In the genomic region with DNA sequence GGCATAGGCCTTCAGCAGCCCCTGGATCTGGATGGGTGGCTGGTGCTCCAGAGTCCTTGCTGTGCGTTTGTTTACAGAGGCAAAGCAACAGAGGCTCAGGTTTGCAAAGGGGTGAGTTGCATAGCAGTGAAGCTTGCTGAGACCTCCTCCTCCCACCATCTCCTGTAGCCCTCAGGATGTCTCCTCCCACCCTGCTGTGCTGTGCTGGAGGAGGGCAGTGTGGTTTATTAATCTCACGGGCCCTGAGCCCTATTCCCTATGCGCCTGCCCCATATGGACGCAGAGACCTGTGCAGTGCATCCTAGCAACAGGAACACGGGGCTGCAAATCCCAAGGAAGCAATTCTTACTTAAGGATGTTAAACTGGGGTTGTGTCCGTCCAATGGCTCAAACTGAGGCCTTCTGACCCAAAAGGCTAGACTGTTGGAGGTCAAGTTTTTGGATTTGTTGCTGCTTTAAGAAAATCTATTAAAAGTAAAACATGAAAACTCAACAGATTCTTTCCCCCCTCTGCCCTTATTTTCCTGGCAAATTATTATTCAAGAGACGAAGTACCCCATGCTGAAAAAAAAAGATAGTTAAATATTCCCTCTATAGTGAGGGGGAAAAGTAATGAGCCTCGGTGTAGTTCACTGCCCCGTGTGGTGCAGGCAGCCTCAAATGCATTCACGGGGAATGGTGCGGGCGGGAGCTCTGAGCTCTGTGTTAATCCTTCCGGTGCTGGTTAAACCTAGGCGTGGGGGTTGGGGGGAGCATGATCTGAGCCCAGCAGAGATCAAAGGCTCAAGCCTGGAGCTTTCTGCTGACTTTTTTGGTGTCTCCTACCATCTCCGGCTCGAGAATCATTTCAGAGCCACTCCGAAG, we compare ENCODE assay signal across 10 mouse cellular contexts.
A peak's percentile ranks its signal among the peaks of the same experiment; 100 is the strongest.
DNase-seq lines count a peak whose midpoint lies in the region; ATAC-seq lines count a peak whose summit lies in the region.
"Had no signal": no experiment of that assay in that cellular context is flagged by ENCODE, and none has a peak within 500 bp of the region (broad histone marks: within the 10 kb centered on the region; RNA-seq: fewer than 3 reads in every experiment).

No protein-coding gene starts in this region.

- no peaks in the 10 kb centered on the region for H3K27me3 ChIP-seq in midbrain, embryonic 15.5 days (replicated peaks)

- 3% methylated on average over 17 of the region's 17 CpGs for WGBS in midbrain, embryonic 15.5 days

- DNase-seq in adrenal gland, postnatal 36 days, result peak; percentile 8 to 21
- no peak for DNase-seq in adrenal gland, postnatal 4 days (ENCODE audit: low spot score in 2 of 2)
- DNase-seq in R1 (ENCODE audit: low read depth, low spot score), result peak; percentile 69
- DNase-seq in gastrocnemius, adult 18-20 months (ENCODE audit: low spot score), result no peak
- DNase-seq in urinary bladder, postnatal 25 days (ENCODE audit: low spot score), result no peak
- DNase-seq: gastrocnemius, postnatal 14 days had no signal

- H3K9me3 ChIP-seq in midbrain, embryonic 15.5 days, result no peaks in the 10 kb centered on the region

- peak; percentile 52; the same call in 1 of the 2 replicates for ATAC-seq in granulocyte monocyte progenitor cell, adult 5-6 weeks (replicated peaks; ENCODE audit: poor library complexity, severe bottlenecking)
- ATAC-seq in midbrain, embryonic 15.5 days (replicated peaks), result peak; percentile 86
- no peak for ATAC-seq in monocyte, adult 5-6 weeks (replicated peaks; ENCODE audit: insufficient number of reproducible peaks, low FRiP score, low TSS enrichment, poor library complexity, severe bottlenecking)

- peak overlapping the region; percentile 45 for H3K27ac ChIP-seq in midbrain, embryonic 15.5 days
- H3K27ac ChIP-seq: liver, embryonic 14.5 days had no signal

- H3K9ac ChIP-seq in midbrain, embryonic 15.5 days, result no peak overlapping the region
- H3K9ac ChIP-seq: liver, embryonic 14.5 days had no signal

- H3K4me1 ChIP-seq in midbrain, embryonic 15.5 days, result peaks cover 27% of the 10 kb centered on the region

- no peaks in the 10 kb centered on the region for H3K36me3 ChIP-seq in midbrain, embryonic 15.5 days (replicated peaks)

- peak overlapping the region; percentile 37 for H3K4me2 ChIP-seq in midbrain, embryonic 15.5 days

- H3K4me3 ChIP-seq in midbrain, embryonic 15.5 days, result no peak overlapping the region

Comparison
In these comparisons a context has a peak if more than half of its experiments do, and no peak if none do; other contexts are left out.
1. DNase-seq: peak in adrenal gland, postnatal 36 days (2 of 2) and R1 (single experiment); none in adrenal gland, postnatal 4 days (0 of 2), gastrocnemius, adult 18-20 months (single experiment) and urinary bladder, postnatal 25 days (single experiment).